8 mouse cellular contexts compared by ENCODE assay signal in genomic region chr8:84909162-84909767, GRCm38 (mm10). TPM values are rescaled to one million over a fixed set of nuclear protein-coding genes. Genes with fewer than 3 reads are reported as not detected.
A peak's percentile ranks its signal among the peaks of the same experiment; 100 is the strongest.
DNase-seq lines count a peak whose midpoint lies in the region; ATAC-seq and TF ChIP-seq lines count a peak whose summit lies in the region.

No protein-coding gene starts in this region.

- WGBS in heart, embryonic 14.5 days, result 49% methylated on average over 20 of the region's 20 CpGs
- WGBS in forebrain, postnatal 0 days, result 56% methylated on average over 20 of the region's 20 CpGs
- WGBS in liver, postnatal 0 days (ENCODE audit: insufficient replicate concordance), result 43% methylated on average over 20 of the region's 20 CpGs

- H3K36me3 ChIP-seq in heart, embryonic 14.5 days (ENCODE audit: control insufficient read depth, insufficient read depth, low read length), result no peaks in the 10 kb centered on the region
- H3K36me3 ChIP-seq in ES-E14 (ENCODE audit: control insufficient read depth, insufficient read depth, low read length, poor library complexity, severe bottlenecking), result peaks cover 9% of the 10 kb centered on the region
- H3K36me3 ChIP-seq in forebrain, postnatal 0 days (ENCODE audit: insufficient read depth), result peaks cover 33% of the 10 kb centered on the region
- peaks cover 19% of the 10 kb centered on the region for H3K36me3 ChIP-seq in liver, postnatal 0 days (replicated peaks; ENCODE audit: insufficient read depth, low read length)

- H3K4me2 ChIP-seq in heart, embryonic 14.5 days (ENCODE audit: low read length), result peak overlapping the region; percentile 94
- H3K4me2 ChIP-seq in forebrain, postnatal 0 days (ENCODE audit: low read depth), result peak overlapping the region; percentile 59
- peak overlapping the region; percentile 95 for H3K4me2 ChIP-seq in liver, postnatal 0 days (ENCODE audit: low read depth, low read length)

- TF ChIP-seq EP300 in liver, postnatal 0 days (IDR thresholded peaks at IDR 0.05; ENCODE audit: low read depth), result no peak

- peaks cover 4 to 11% of the 10 kb centered on the region in 2 experiments; a peak in 2 of 4 replicates for H3K4me1 ChIP-seq in heart, embryonic 14.5 days (ENCODE audit: control insufficient read depth in 2 of 2, insufficient read depth in 2 of 2, low read length in 2 of 2)
- peaks cover 0 to 15% of the 10 kb centered on the region in 2 experiments; a peak in 2 of 4 replicates for H3K4me1 ChIP-seq in ES-E14 (ENCODE audit: control insufficient read depth in 2 of 2, insufficient read depth in 2 of 2, low read length in 2 of 2, poor library complexity in 1 of 2)
- H3K4me1 ChIP-seq in forebrain, postnatal 0 days (ENCODE audit: insufficient read depth), result no peaks in the 10 kb centered on the region
- H3K4me1 ChIP-seq in liver, postnatal 0 days (ENCODE audit: insufficient read depth), result peaks cover 30% of the 10 kb centered on the region

- peaks cover 54% of the 10 kb centered on the region for H3K27me3 ChIP-seq in heart, embryonic 14.5 days (ENCODE audit: control insufficient read depth, insufficient read depth, low read length)
- H3K27me3 ChIP-seq in forebrain, postnatal 0 days (ENCODE audit: insufficient read depth, low read length), result no peaks in the 10 kb centered on the region; the same call in 1 of the 2 replicates
- H3K27me3 ChIP-seq in liver, postnatal 0 days (ENCODE audit: insufficient read depth, low read length), result peaks cover 16% of the 10 kb centered on the region

- peak overlapping the region; percentile 75 for H3K9ac ChIP-seq in heart, embryonic 14.5 days (ENCODE audit: low read length)
- H3K9ac ChIP-seq in ES-E14 (ENCODE audit: insufficient read depth, low read depth, low read length, poor library complexity, severe bottlenecking), result peak overlapping the region; percentile 92
- peak overlapping the region; percentile 37; the same call in 1 of the 2 replicates for H3K9ac ChIP-seq in forebrain, postnatal 0 days
- H3K9ac ChIP-seq in liver, postnatal 0 days (replicated peaks), result peak overlapping the region; percentile 85

- ATAC-seq in heart, embryonic 14.5 days (ENCODE audit: insufficient number of reproducible peaks, insufficient read depth, low FRiP score, low read depth), result no peak; the same call in 1 of the 2 replicates
- ATAC-seq in forebrain, postnatal 0 days, result peak; percentile 6; the same call in 1 of the 2 replicates
- ATAC-seq in liver, postnatal 0 days, result no peak

- H3K4me3 ChIP-seq in heart, embryonic 14.5 days (ENCODE audit: control insufficient read depth in 1 of 2, insufficient read depth in 1 of 2, low read depth in 1 of 2, low read length in 2 of 2), result peak overlapping the region; percentile 48 to 51
- peak overlapping the region; percentile 77 to 89 for H3K4me3 ChIP-seq in ES-E14 (ENCODE audit: insufficient read depth in 1 of 2, low read depth in 1 of 2, low read length in 2 of 2, poor library complexity in 1 of 2, severe bottlenecking in 1 of 2)
- peak overlapping the region; percentile 30 for H3K4me3 ChIP-seq in forebrain, postnatal 0 days (ENCODE audit: low read depth, low read length)
- peak overlapping the region; percentile 65 for H3K4me3 ChIP-seq in liver, postnatal 0 days (ENCODE audit: low read depth, low read length)

- no peak for DNase-seq in heart, adult 9 months (ENCODE audit: low spot score in 2 of 2)
- DNase-seq in ES-E14 (ENCODE audit: low read depth, low spot score), result no peak
- DNase-seq in forebrain, postnatal 0 days, result no peak
- no peak for DNase-seq in liver, postnatal 0 days
- no peak for DNase-seq in ovary, adult 18-20 months (ENCODE audit: low spot score)
- no peak for DNase-seq in embryo, embryonic 9.5 days (ENCODE audit: extremely low spot score)
- DNase-seq in B cell, adult 2 months, result no peak

- in situ Hi-C loops in ES-E14 (cut with MboI; ENCODE audit: low sequenced_read_pairs in 2 of 2, unreplicated experiment in 2 of 2), result no loop called here

- TF ChIP-seq CTCF in forebrain, postnatal 0 days (IDR thresholded peaks at IDR 0.05; ENCODE audit: low read depth), result no peak
- TF ChIP-seq CTCF in liver, postnatal 0 days (IDR thresholded peaks at IDR 0.05; ENCODE audit: low read depth), result no peak

- H3K27ac ChIP-seq in heart, embryonic 14.5 days (replicated peaks in 1 of 2; ENCODE audit: control insufficient read depth in 1 of 2, insufficient read depth in 1 of 2, low read depth in 2 of 2, low read length in 2 of 2), result no peak overlapping the region
- H3K27ac ChIP-seq in ES-E14 (ENCODE audit: insufficient read depth, low read depth, low read length, poor library complexity, severe bottlenecking), result no peak overlapping the region
- H3K27ac ChIP-seq in forebrain, postnatal 0 days (ENCODE audit: low read depth, low read length), result no peak overlapping the region
- peak overlapping the region; percentile 84 for H3K27ac ChIP-seq in liver, postnatal 0 days (ENCODE audit: low read depth)

- peaks cover 4% of the 10 kb centered on the region for H3K9me3 ChIP-seq in heart, embryonic 14.5 days (ENCODE audit: control insufficient read depth, low read length)
- no peaks in the 10 kb centered on the region for H3K9me3 ChIP-seq in ES-E14 (ENCODE audit: control insufficient read depth, insufficient read depth, low read depth, low read length)
- no peaks in the 10 kb centered on the region for H3K9me3 ChIP-seq in forebrain, postnatal 0 days (ENCODE audit: low read length)
- no peaks in the 10 kb centered on the region for H3K9me3 ChIP-seq in liver, postnatal 0 days (ENCODE audit: low read length)

TF ChIP-seq in ES-E14, 5 proteins besides CTCF, POLR2A, EP300 and RAD21:
- TF ChIP-seq ZNF384 (IDR thresholded peaks at IDR 0.05; ENCODE audit: low read depth, low read length), result no peak
- TF ChIP-seq CHD2 (IDR thresholded peaks at IDR 0.05; ENCODE audit: low read depth, low read length), result no peak
- no peak for TF ChIP-seq ZC3H11A (IDR thresholded peaks at IDR 0.05; ENCODE audit: borderline replicate concordance, low read depth, low read length)
- no peak for TF ChIP-seq HCFC1 (IDR thresholded peaks at IDR 0.05; ENCODE audit: borderline replicate concordance, insufficient read depth, low read length)
- no peak for TF ChIP-seq MAFK (IDR thresholded peaks at IDR 0.05; ENCODE audit: insufficient read depth, low read depth, low read length)
TF ChIP-seq in ES-E14: peak in this region for 0.

RNA-seq across cellular contexts. Expression of gene Dnase2a, which starts 0.9 kb away (rescaled TPM):
- polyA plus RNA-seq in heart, embryonic 14.5 days (2014; fragmentation: Nextera tagmentation; extraction: Ambion mirVana), result 4.5 and 5.5 TPM in 2 replicates
- 23.7 and 29.5 TPM in 2 replicates for total RNA-seq in ES-E14 (2012; rRNA removed)
- total RNA-seq in forebrain, postnatal 0 days (2014; rRNA removed), result 3.6 and 3.7 TPM in 2 replicates
- 6.3 and 7.1 TPM in 2 replicates for polyA plus RNA-seq in forebrain, postnatal 0 days (2015; fragmentation: Nextera tagmentation; extraction: Ambion mirVana)
- 15.4 and 16.0 TPM in 2 replicates for polyA plus RNA-seq in liver, postnatal 0 days (2015; fragmentation: Nextera tagmentation; extraction: Ambion mirVana)

RNA-seq across cellular contexts. Expression of gene Klf1, which starts 7.5 kb away (rescaled TPM):
- polyA plus RNA-seq in heart, embryonic 14.5 days (2014; fragmentation: Nextera tagmentation; extraction: Ambion mirVana), result 1.8 and 2.5 TPM in 2 replicates
- 0.31 and 0.53 TPM in 2 replicates for total RNA-seq in ES-E14 (2012; rRNA removed)
- 0.46 TPM in 1 of 2 replicates, not detected in the other for total RNA-seq in forebrain, postnatal 0 days (2014; rRNA removed)
- 0.50 and 0.77 TPM in 2 replicates for polyA plus RNA-seq in forebrain, postnatal 0 days (2015; fragmentation: Nextera tagmentation; extraction: Ambion mirVana)
- 133 and 149 TPM in 2 replicates for polyA plus RNA-seq in liver, postnatal 0 days (2015; fragmentation: Nextera tagmentation; extraction: Ambion mirVana)

RNA-seq across cellular contexts. Expression of gene Gcdh, which starts 15.5 kb away (rescaled TPM):
- polyA plus RNA-seq in heart, embryonic 14.5 days (2014; fragmentation: Nextera tagmentation; extraction: Ambion mirVana), result 34.0 and 38.6 TPM in 2 replicates
- total RNA-seq in ES-E14 (2012; rRNA removed), result 36.3 and 57.2 TPM in 2 replicates
- 28.9 and 31.5 TPM in 2 replicates for total RNA-seq in forebrain, postnatal 0 days (2014; rRNA removed)
- polyA plus RNA-seq in forebrain, postnatal 0 days (2015; fragmentation: Nextera tagmentation; extraction: Ambion mirVana), result 21.3 and 27.5 TPM in 2 replicates
- polyA plus RNA-seq in liver, postnatal 0 days (2015; fragmentation: Nextera tagmentation; extraction: Ambion mirVana), result 139 and 141 TPM in 2 replicates

RNA-seq across cellular contexts. Expression of gene Mast1, which starts 27.9 kb away (rescaled TPM):
- 0.08 and 0.23 TPM in 2 replicates for polyA plus RNA-seq in heart, embryonic 14.5 days (2014; fragmentation: Nextera tagmentation; extraction: Ambion mirVana)
- total RNA-seq in ES-E14 (2012; rRNA removed), result 1.4 and 2.5 TPM in 2 replicates
- 39.7 and 57.7 TPM in 2 replicates for total RNA-seq in forebrain, postnatal 0 days (2014; rRNA removed)
- 44.2 and 63.8 TPM in 2 replicates for polyA plus RNA-seq in forebrain, postnatal 0 days (2015; fragmentation: Nextera tagmentation; extraction: Ambion mirVana)
- polyA plus RNA-seq in liver, postnatal 0 days (2015; fragmentation: Nextera tagmentation; extraction: Ambion mirVana), result 0.07 TPM in 1 of 2 replicates, not detected in the other

RNA-seq across cellular contexts. Expression of gene Syce2, which starts 37.4 kb away (rescaled TPM):
- polyA plus RNA-seq in heart, embryonic 14.5 days (2014; fragmentation: Nextera tagmentation; extraction: Ambion mirVana), result 23.7 and 25.2 TPM in 2 replicates
- total RNA-seq in ES-E14 (2012; rRNA removed), result 34.7 and 42.3 TPM in 2 replicates
- total RNA-seq in forebrain, postnatal 0 days (2014; rRNA removed), result 27.5 and 32.2 TPM in 2 replicates
- polyA plus RNA-seq in forebrain, postnatal 0 days (2015; fragmentation: Nextera tagmentation; extraction: Ambion mirVana), result 77.9 and 78.2 TPM in 2 replicates
- 30.6 and 31.2 TPM in 2 replicates for polyA plus RNA-seq in liver, postnatal 0 days (2015; fragmentation: Nextera tagmentation; extraction: Ambion mirVana)

Comparison
In these comparisons a context has a peak if more than half of its experiments do, and no peak if none do; other contexts are left out.
1. H3K4me3 ChIP-seq: peak in every context shown above with its lines; median percentile 83 in ES-E14; 65 in liver, postnatal 0 days; 50 in heart, embryonic 14.5 days; 30 in forebrain, postnatal 0 days.
2. H3K9ac ChIP-seq: peak in every context shown above with its lines; median percentile 92 in ES-E14; 85 in liver, postnatal 0 days; 75 in heart, embryonic 14.5 days; 37 in forebrain, postnatal 0 days.
3. RNA of gene Klf1, which starts 7.5 kb away (polyA plus RNA-seq): 133 to 149 TPM in liver, postnatal 0 days; 1.8 to 2.5 TPM in heart, embryonic 14.5 days and 0.50 to 0.77 TPM in forebrain, postnatal 0 days; every median in the first group is over 10 times any median in the second.
4. Peak in every context shown above with its lines, with median percentiles within 50 percentile points of each other: H3K4me2 ChIP-seq.